Mouse (Mus musculus): Measurements from ENCODE around the gene Ern1. TPM values are rescaled to one million over a fixed set of nuclear protein-coding genes. Genes with fewer than 3 reads are reported as not detected.
A peak's percentile ranks its signal among the peaks of the same experiment; 100 is the strongest.

Ern1 gene
- total RNA-seq, 2 experiments from 2014 or later = 8.9 to 10.5 TPM

DNA sequence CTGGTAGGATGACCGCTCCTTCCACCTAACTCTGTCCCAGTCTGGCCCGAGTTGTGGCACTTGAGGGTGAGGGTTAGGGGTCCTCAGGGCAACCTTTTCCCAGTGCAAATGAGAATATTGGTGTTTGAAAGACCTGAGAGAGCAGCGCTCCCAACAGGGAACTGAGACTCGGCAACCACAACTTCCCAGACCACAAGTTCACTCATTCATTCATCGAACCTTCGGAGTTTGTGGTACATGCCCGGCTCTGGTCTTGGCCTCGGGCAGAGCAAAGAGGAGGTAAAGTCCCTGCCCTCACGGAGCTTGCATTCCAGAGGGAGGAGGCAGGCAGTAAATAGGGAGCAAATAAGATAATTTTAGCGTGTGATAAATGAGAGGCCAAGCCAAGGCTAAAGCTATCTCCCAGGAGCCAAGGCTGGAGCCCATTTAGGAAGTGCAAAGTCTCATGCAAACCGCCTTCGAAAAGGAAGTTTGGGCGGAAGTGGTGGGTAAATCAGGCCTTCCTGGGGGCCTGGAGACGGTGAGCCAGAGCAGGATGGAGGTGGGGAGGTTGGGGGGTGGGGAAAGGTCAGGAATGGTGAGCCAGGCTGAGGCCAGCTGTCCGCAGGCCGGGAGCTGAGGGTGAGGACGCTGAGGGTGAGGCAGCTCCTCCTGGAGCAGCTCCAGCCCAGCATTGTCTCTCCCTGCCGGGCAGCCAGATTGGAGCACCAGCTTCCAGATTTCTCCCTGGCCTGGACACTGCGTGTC is 132.1 kb downstream of the Ern1 start:
- DNase-seq = peak in 1 of 2 experiments; percentile 27
- intact Hi-C loops (cut with DNase I) = no loop called here

DNA sequence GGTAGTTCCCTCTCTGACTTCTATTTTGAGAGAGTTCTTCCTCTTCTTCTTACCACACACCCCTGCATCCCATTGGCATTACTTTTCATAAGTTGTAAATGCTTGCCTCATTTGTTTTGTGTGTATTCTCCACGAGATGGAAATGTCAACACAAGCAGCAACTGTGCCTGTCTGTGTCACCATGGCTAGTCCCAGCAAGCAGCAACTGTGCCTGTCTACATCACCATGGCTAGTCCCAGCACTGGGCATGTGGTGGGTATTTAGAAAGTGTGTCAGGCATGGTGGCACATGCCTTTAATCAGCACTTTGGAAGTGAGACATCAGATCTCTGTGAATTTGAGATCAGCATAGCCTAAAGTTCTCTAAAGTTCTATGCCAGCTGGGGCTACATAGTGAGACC is 133.5 kb downstream of the Ern1 start:
- DNase-seq = no peak
- intact Hi-C loops (cut with DNase I) = no loop called here

DNA sequence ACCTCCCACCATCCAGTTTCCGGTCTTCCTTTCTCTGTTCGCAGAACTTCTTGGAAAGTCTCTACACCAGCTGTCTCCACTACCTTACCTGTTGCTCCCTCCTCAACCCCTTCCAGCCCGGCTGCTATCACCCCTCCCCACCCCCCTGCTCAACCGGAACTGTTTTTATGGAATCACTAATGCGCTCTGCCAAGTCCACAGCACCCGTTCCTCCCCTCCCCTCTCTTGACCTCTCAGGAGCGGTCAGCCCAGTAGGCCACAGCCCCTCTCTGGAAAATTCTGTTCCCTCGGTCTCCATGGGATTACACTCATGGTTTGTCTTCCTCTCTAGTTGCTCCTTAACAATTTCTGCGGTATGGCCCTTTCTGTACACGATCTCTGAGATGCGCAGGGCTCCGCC is 134.5 kb downstream of the Ern1 start, which contains the start of gene Scn4a:
TSS of gene Scn4a (minus strand) at position 101 of the 400 bp plus-strand sequence.
- DNase-seq = no peak
- intact Hi-C loops (cut with DNase I) = no loop called here

DNA sequence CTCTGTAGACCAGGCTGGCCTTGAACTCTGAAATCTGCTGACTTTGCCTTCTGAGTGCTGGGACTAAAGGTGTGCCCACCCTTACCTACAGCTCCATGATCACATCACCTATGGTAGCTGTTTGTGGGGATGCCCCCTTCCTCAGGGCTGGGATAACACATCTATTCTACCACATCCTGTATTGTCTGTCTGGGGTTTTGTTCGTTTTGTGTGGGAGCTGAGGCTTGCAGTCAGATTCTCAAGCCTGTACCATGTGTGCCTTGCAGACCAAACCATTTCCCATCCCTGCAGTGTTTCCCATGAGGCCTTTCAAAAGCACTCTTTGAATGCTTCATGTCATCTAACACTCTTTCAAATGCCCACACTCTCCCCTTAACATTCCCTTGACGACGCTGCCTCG is 135.7 kb downstream of the Ern1 start:
- intact Hi-C loops (cut with DNase I) = no loop called here

DNA sequence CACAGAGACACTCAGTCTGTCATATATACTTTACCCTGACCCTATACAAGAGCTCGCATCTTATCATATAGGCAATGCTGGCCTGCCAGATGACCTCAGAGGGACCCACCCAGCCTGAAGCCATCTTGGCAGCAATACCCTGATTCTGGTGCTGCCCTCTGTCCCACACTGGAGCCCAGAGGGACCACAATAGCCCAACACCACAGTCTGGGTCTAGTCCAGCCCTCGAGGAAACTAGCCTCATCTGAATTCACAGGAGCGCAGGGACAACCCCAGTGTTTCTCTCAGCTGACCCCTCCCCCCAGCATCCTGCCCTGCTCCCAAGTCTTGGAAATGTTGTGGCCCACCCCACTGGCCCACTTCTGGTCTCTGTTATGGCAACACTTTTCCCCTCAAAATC is 136.4 kb downstream of the Ern1 start:
- no peak for DNase-seq
- intact Hi-C loops (cut with DNase I) = no loop called here

More for the DNA sequence above, 135.7 kb downstream of the Ern1 start:
- no peak for DNase-seq

DNA sequence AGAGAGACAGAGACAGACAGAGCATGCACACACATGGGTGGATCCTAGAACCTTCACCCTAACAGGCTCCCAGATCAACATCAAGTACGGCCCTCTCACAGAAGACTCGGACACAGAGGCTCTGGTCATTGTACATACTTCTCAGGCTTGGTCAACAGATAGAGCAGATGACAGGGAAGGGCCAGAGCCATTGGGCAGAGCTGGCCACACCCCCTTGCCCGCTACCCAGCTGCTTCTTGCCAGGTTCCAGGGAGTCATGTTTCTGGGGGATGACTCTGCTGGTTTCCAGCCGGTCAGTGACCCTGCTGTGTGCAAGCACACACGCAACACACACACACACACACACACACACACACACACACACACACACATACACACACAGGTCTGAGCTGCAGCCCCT is 136.8 kb downstream of the Ern1 start:
- intact Hi-C loops (cut with DNase I) = no loop called here
- no peak for DNase-seq

DNA sequence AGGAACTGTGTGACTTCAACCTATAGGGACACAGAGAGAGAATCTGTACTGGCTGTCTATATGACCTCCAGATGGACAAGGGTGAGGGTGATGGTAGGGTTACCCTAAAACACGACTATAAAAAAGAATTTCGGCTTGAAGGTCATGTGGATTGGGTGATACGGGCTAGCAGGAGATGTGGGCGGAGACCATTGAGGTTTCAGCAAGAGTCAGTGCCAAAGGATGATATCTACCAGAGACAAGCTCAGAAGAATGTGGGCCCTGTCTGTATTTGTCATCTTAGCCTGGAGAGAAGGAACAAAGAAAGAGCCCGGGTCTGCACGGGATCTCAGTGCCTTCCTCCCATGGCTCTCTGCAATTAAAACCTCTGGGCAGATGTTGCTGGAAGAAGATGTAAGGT is 137.9 kb downstream of the Ern1 start:
- intact Hi-C loops (cut with DNase I) = no loop called here
- DNase-seq = no peak

DNA sequence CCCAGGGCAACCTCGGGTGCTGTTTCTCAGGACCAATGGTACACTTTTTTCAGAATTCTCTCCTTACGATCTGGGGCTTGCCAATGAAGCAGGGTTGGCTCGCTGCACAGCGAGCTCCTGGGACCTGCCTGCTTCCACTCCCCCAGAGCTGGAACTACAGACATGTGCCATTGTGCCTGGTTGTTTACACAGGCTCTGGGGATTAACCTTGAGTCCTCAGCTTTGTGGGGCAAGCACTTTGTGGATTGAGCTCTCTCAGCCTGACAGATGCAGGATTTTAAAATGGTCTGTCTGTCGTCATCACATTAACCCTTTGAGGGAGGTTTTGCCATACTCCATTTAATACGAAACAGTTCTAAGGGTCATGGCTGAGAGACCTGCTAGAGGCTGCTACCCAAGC is 142.7 kb downstream of the Ern1 start:
- DNase-seq = no peak

More for the DNA sequence above, 142.7 kb downstream of the Ern1 start:
- intact Hi-C loops (cut with DNase I) = no loop called here

Other genes starting within 250 kb of the Ern1 start
- 10 to 100 TPM; 22.3 to 24.7 TPM for gene Ftsj3, start 231.8 kb downstream of the Ern1 start, total RNA-seq (2021)
- gene Psmc5, start 231.7 kb downstream of the Ern1 start, total RNA-seq (2021) = 100 to 1,000 TPM; 107 to 109 TPM
- 10 to 100 TPM; 28.1 to 28.4 TPM for gene Smarcd2, start 214.9 kb downstream of the Ern1 start, total RNA-seq (2021)
- gene Tcam1, start 211.2 kb downstream of the Ern1 start, total RNA-seq (2021) = under 1 TPM in 1 of 2 experiments, not detected in 1; 0.07 TPM
- not detected for gene Gh, start 186.0 kb downstream of the Ern1 start, total RNA-seq (2021)
- gene Cd79b, start 173.1 kb downstream of the Ern1 start, total RNA-seq (2021) = 1 to 10 TPM; 2.3 to 3.1 TPM
- 1 to 10 TPM; 3.2 to 3.6 TPM for gene Scn4a, start 134.6 kb downstream of the Ern1 start, total RNA-seq (2021)
- under 1 TPM; 0.31 to 0.64 TPM for gene Prr29, start 122.4 kb downstream of the Ern1 start, total RNA-seq (2021)
- 10 to 100 TPM; 57.1 to 67.0 TPM for gene Icam2, start 99.8 kb downstream of the Ern1 start, total RNA-seq (2021)
- gene Tex2, start 125.6 kb upstream of the Ern1 start, total RNA-seq (2021) = 10 to 100 TPM; 40.1 to 40.3 TPM